Mouse (Mus musculus): ENCODE results near the gene Immp2l.

DNA sequence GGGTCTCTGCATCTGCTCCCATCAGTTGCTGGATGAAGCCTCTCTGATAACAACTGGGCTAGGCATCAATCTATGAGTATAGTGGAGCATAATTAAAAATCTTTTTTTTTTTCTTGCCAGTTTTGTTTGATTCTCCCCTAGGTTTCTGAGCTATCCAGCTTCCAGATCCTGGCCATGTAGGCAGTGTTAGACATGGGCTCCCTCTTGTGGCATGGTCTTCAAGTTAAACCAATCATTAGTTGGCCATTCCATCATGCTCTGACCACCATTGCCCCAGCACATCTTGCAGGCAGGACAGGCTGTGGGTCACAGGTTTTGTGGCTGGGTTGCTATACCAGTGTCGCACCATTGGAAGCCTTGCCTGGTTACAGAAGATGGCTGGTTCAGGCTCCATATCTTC is 656.3 kb downstream of the Immp2l start:
- TF ChIP-seq GATA1 (IDR thresholded peaks at IDR 0.05; ENCODE audit: borderline replicate concordance, low read length) = no peak
- TF ChIP-seq FLI1 (IDR thresholded peaks at IDR 0.05; ENCODE audit: low read length) = no peak
